Comparison of ENCODE assay signal across 9 mouse cellular contexts in genomic region chr8:127552161-127552595, GRCm38 (mm10).
DNase-seq lines count a peak whose midpoint lies in the region; ATAC-seq lines count a peak whose summit lies in the region.
"Had no signal": no experiment of that assay in that cellular context is flagged by ENCODE, and none has a peak within 500 bp of the region (broad histone marks: within the 10 kb centered on the region; RNA-seq: fewer than 3 reads in every experiment).

No protein-coding gene starts in this region.

- no peaks in the 10 kb centered on the region for H3K9me3 ChIP-seq in forebrain, embryonic 14.5 days (replicated peaks; ENCODE audit: control insufficient read depth, low read length)
- no peaks in the 10 kb centered on the region for H3K9me3 ChIP-seq in midbrain, embryonic 13.5 days
- H3K9me3 ChIP-seq: heart, embryonic 13.5 days had no signal

- intact Hi-C loops in gastrocnemius, postnatal 36 days (cut with DNase I), result no loop called here

- H3K4me2 ChIP-seq in forebrain, embryonic 14.5 days (ENCODE audit: low read length), result peak overlapping the region; percentile 24
- no peak overlapping the region for H3K4me2 ChIP-seq in midbrain, embryonic 13.5 days (replicated peaks)
- H3K4me2 ChIP-seq: heart, embryonic 13.5 days had no signal

- peak overlapping the region; percentile 18; the same call in 1 of the 2 replicates for H3K9ac ChIP-seq in forebrain, embryonic 14.5 days (ENCODE audit: low read length)
- no peak overlapping the region for H3K9ac ChIP-seq in midbrain, embryonic 13.5 days (replicated peaks)
- H3K9ac ChIP-seq: heart, embryonic 13.5 days had no signal

- no peaks in the 10 kb centered on the region for H3K27me3 ChIP-seq in forebrain, embryonic 14.5 days (replicated peaks; ENCODE audit: control insufficient read depth, insufficient read depth, low read length)
- H3K27me3 ChIP-seq in midbrain, embryonic 13.5 days, result no peaks in the 10 kb centered on the region
- H3K27me3 ChIP-seq: heart, embryonic 13.5 days had no signal

- no peaks in the 10 kb centered on the region for H3K36me3 ChIP-seq in forebrain, embryonic 14.5 days (ENCODE audit: control insufficient read depth, insufficient read depth, low read length)
- no peaks in the 10 kb centered on the region for H3K36me3 ChIP-seq in midbrain, embryonic 13.5 days
- H3K36me3 ChIP-seq: heart, embryonic 13.5 days had no signal

- peaks cover 14% of the 10 kb centered on the region for H3K4me1 ChIP-seq in forebrain, embryonic 14.5 days (ENCODE audit: control insufficient read depth, insufficient read depth, low read length)
- H3K4me1 ChIP-seq in midbrain, embryonic 13.5 days (replicated peaks), result peaks cover 44% of the 10 kb centered on the region

- peak; percentile 65 for ATAC-seq in forebrain, embryonic 14.5 days
- ATAC-seq in midbrain, embryonic 13.5 days, result peak; percentile 64
- ATAC-seq in cerebellum, adult (ENCODE audit: insufficient number of reproducible peaks, low FRiP score, low TSS enrichment), result no peak
- no peak for ATAC-seq in monocyte, adult 5-6 weeks (replicated peaks; ENCODE audit: insufficient number of reproducible peaks, low FRiP score, low TSS enrichment, poor library complexity, severe bottlenecking)

- WGBS in forebrain, embryonic 14.5 days, result 14% methylated on average over 11 of the region's 11 CpGs
- 46% methylated on average over 11 of the region's 11 CpGs for WGBS in midbrain, embryonic 13.5 days

- peak; percentile 33 for DNase-seq in layer of hippocampus, adult 11-12 months (ENCODE audit: low spot score)
- DNase-seq in layer of hippocampus, adult 9-10 months (ENCODE audit: low spot score), result no peak
- peak; percentile 47 for DNase-seq in forebrain, embryonic 14.5 days (ENCODE audit: low spot score)
- peak; percentile 19 to 40 for DNase-seq in layer of hippocampus, postnatal 14 days (ENCODE audit: low spot score in 2 of 2)
- DNase-seq in gastrocnemius, postnatal 36 days, result no peak

- H3K4me3 ChIP-seq in forebrain, embryonic 14.5 days (ENCODE audit: low read depth, low read length), result no peak overlapping the region
- no peak overlapping the region for H3K4me3 ChIP-seq in midbrain, embryonic 13.5 days (replicated peaks)
- H3K4me3 ChIP-seq: heart, embryonic 13.5 days had no signal

- H3K27ac ChIP-seq in forebrain, embryonic 14.5 days (ENCODE audit: low read depth, low read length), result peak overlapping the region; percentile 23; the same call in 1 of the 2 replicates
- H3K27ac ChIP-seq in midbrain, embryonic 13.5 days, result peak overlapping the region; percentile 40; the same call in 1 of the 2 replicates
- H3K27ac ChIP-seq: heart, embryonic 13.5 days had no signal

Comparison
In these comparisons a context has a peak if more than half of its experiments do, and no peak if none do; other contexts are left out.
1. DNase-seq: peak in layer of hippocampus, adult 11-12 months (single experiment), forebrain, embryonic 14.5 days (single experiment) and layer of hippocampus, postnatal 14 days (2 of 2); none in layer of hippocampus, adult 9-10 months (single experiment) and gastrocnemius, postnatal 36 days (0 of 2).
2. ATAC-seq: peak in forebrain, embryonic 14.5 days (single experiment) and midbrain, embryonic 13.5 days (single experiment); none in cerebellum, adult (single experiment) and monocyte, adult 5-6 weeks (single experiment).